Mouse (Mus musculus) embryonic facial prominence, embryonic 13.5 days (tissue): ENCODE measurements around the gene Slc4a4. TPM values are rescaled to one million over a fixed set of nuclear protein-coding genes. Genes with fewer than 3 reads are reported as not detected.

Experiments used
- ATAC-seq: fragments of 200-750 bp; cut with Nextera tagmentation; 2 replicates; pipeline ENCODE4 v1.8.0; 2017; ENCODE audit warnings: low read depth; ENCODE audit not compliant: insufficient number of reproducible peaks, insufficient read depth, low FRiP score, low TSS enrichment
- H3K27ac ChIP-seq: fragments of 300-500 bp; sonication (generic); 2 replicates; pipeline ENCODE4 v1.5.1; 2015; ENCODE audit warnings: moderate library complexity, mild to moderate bottlenecking, inconsistent platforms
- H3K27me3 ChIP-seq: fragments of 300-500 bp; sonication (generic); 2 replicates; pipeline ENCODE4 v1.6.1; 2015; ENCODE audit warnings: mild to moderate bottlenecking, inconsistent platforms
- H3K36me3 ChIP-seq: fragments of 300-500 bp; sonication (generic); 2 replicates; pipeline ENCODE4 v1.6.1; 2015; ENCODE audit warnings: mild to moderate bottlenecking, inconsistent platforms
- H3K4me1 ChIP-seq: fragments of 300-500 bp; sonication (generic); 2 replicates; pipeline ENCODE4 v1.6.1; 2015; ENCODE audit warnings: inconsistent platforms
- H3K4me2 ChIP-seq: fragments of 300-500 bp; sonication (generic); 2 replicates; pipeline ENCODE4 v1.6.1; 2015; ENCODE audit warnings: moderate library complexity, mild to moderate bottlenecking, inconsistent platforms
- H3K4me3 ChIP-seq: fragments of 300-500 bp; sonication (generic); 2 replicates; pipeline ENCODE4 v1.5.1; 2015; ENCODE audit warnings: mild to moderate bottlenecking, inconsistent platforms
- H3K9ac ChIP-seq: fragments of 300-500 bp; sonication (generic); 2 replicates; pipeline ENCODE4 v1.6.1; 2015; ENCODE audit warnings: mild to moderate bottlenecking, inconsistent platforms
- H3K9me3 ChIP-seq: fragments of 300-500 bp; sonication (generic); 2 replicates; pipeline ENCODE4 v1.6.1; 2016; ENCODE audit warnings: inconsistent platforms
- WGBS: fragments of 180-500 bp; shearing (Covaris S2); methylation state at CpG from one replicate; pipeline ENCODE4 v1.1.7; 2015; ENCODE audit warnings: mixed read lengths; 5-methylcytosine and 5-hydroxymethylcytosine counted together
- polyA plus RNA-seq: library from polyadenylated mRNA; unstranded; fragments of >200 nt; fragmentation: Nextera tagmentation; extraction: Ambion mirVana; gene quantifications from 2 replicates; pipeline ENCODE4 v1.2.1, GENCODE M21; 2015

Gene Slc4a4
- polyA plus RNA-seq, 1 experiment from 2014 or later = 1.8 TPM

DNA sequence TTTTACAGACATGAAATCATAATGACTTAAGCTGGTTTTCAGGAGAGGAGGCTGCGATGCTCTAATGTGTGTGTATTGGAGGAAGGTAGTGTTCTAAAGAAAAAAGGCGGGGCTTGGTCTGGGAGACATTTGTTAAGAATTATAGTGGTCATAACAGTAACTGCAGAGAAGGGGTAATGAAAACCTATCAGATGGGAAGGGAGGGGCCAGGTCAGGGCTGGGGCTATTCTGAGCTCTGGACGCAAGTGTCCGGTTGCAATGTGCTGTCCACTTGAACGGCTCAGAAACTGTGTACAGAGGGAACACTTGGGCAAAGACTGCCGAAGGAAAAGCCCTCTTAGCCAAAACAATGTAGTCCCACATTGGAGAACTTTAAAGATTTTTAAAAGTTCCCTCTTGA lies 52.5 kb downstream of the Slc4a4 start:
- WGBS = 30% methylated on average over 6 of the region's 6 CpGs
- Histone ChIP-seq H3K27me3 (no peaks in the 10 kb centered on the region), H3K4me1 (peaks cover 4% of the 10 kb centered on the region), H3K4me2 (no peak overlapping the region), H3K27ac (no peak overlapping the region), H3K4me3 (no peak overlapping the region), H3K9me3 (no peaks in the 10 kb centered on the region), H3K9ac (no peak overlapping the region), H3K36me3 (no peaks in the 10 kb centered on the region)
- ATAC-seq = no peak

DNA sequence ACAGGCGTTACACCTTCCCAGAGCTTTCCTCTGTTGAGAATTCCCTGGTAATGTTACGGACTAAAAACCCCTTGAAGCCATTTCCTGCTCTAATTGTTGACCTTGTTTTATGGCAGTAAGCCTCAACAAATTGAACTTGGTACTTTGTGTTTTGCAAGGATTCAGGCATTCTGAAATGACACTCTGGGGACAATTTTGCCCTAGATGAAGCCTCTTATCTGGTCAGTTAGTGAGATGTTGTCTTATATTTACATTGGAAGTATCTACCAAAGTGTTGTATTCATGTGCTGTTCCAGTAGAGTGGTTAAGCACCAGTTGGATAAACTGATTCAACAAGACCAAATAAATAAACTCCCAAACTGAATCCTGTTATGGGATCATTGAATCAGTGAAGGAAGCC lies 53.2 kb downstream of the Slc4a4 start:
- no peaks in the 10 kb centered on the region for H3K27me3 ChIP-seq
- H3K4me1 ChIP-seq = no peaks in the 10 kb centered on the region
- no peak overlapping the region for H3K9ac ChIP-seq
- H3K9me3 ChIP-seq = no peaks in the 10 kb centered on the region
- 61% methylated on average over 2 of the region's 2 CpGs for WGBS
- no peak overlapping the region for H3K4me2 ChIP-seq
- no peaks in the 10 kb centered on the region for H3K36me3 ChIP-seq
- no peak overlapping the region for H3K27ac ChIP-seq
- H3K4me3 ChIP-seq = no peak overlapping the region
- ATAC-seq = no peak

DNA sequence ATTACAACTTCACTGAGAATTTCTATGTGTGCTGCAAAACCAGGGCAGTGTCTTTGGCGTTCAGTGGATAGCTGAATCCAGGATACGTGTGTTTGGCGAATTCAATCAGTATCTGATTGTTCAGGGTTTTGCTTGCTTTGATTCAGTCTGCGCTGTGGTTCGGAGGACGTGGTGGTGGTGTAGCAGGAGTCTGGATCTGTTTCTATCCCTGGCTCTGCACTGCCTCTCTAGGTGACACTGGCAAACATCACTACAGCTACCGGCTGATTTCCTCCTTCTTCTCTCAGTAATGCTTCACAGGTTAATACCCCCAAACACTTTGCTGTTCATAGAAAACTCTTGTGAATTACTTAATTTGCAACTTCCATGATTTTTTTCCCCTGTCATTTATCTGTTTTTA lies 55.3 kb downstream of the Slc4a4 start:
- no peak for ATAC-seq
- Histone ChIP-seq H3K4me3 (no peak overlapping the region), H3K9me3 (no peaks in the 10 kb centered on the region), H3K36me3 (no peaks in the 10 kb centered on the region), H3K9ac (no peak overlapping the region), H3K4me2 (no peak overlapping the region), H3K4me1 (no peaks in the 10 kb centered on the region), H3K27me3 (no peaks in the 10 kb centered on the region), H3K27ac (no peak overlapping the region)
- 74% methylated on average over 7 of the region's 7 CpGs for WGBS

- H3K4me2 ChIP-seq = no peak overlapping the region
- ATAC-seq = no peak
- H3K4me3 ChIP-seq = no peak overlapping the region
- no peaks in the 10 kb centered on the region for H3K36me3 ChIP-seq
- 79% methylated on average over 10 of the region's 10 CpGs for WGBS
- no peaks in the 10 kb centered on the region for H3K27me3 ChIP-seq
- no peak overlapping the region for H3K27ac ChIP-seq
- no peak overlapping the region for H3K9ac ChIP-seq
- H3K9me3 ChIP-seq = no peaks in the 10 kb centered on the region
- no peaks in the 10 kb centered on the region for H3K4me1 ChIP-seq
Measured at GRCm38 (mm10) chr5:88945661-88946339, 59.2 kb downstream of the Slc4a4 start.

DNA sequence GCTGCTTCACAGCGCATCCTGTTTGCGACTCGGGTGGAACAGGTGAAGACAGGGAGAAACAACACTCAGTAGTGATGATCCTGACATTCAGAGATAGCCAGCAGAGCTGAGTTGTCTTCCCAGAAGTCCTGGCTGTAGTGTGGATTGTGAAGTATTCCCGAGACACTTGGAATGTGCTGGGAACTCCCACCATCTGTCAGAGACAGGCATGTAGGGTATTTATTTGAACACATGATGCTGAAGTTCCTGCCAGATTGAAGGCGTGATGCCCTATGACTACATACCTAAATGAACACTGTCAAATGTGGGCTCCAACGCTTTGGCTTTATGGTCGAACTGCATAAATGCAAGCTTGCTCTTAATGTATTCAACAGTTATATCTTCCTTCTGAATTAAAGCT lies 63.7 kb downstream of the Slc4a4 start:
- Histone ChIP-seq H3K36me3 (no peaks in the 10 kb centered on the region), H3K9ac (no peak overlapping the region), H3K27me3 (no peaks in the 10 kb centered on the region), H3K4me2 (no peak overlapping the region), H3K9me3 (no peaks in the 10 kb centered on the region), H3K4me1 (no peaks in the 10 kb centered on the region), H3K4me3 (no peak overlapping the region), H3K27ac (no peak overlapping the region)
- no peak for ATAC-seq
- WGBS = 91% methylated on average over 7 of the region's 7 CpGs

DNA sequence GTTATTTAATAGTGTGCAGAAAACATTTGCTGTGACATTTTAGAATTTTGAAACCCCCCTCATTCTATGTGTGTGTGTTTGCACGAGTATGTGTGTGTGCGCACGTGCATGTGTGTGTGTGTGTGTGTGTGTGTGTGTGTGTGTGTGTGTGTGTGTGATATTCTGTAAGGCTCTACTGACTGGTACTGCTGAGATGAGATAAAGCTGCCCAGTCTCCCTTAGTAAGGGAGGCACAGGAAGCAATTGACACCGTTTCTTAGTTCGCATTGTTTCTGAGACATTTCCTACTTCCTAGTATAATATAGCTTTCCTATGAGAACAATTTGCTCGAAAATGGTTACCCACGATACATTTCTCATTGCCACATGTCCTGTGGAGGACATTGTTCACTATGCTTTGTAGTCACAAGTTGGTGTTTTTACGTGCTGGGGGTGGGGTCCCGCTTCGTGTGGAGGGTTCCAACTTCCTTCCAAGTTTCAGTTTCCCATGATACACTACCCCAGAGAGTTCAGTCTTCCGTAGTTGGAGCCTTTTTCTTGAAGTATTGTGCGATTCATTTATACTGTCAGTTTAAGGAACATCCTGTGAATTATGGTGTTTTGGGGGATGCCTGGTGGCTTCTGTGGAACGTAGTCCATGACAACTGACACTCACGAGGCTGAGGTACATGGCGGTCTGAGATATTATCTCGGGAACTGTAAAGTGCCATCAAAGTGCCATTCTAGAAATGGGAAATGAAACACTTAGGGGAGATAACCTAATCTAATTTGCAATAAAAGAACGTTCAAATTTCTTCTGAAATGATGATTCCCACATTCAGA lies 66.3 kb downstream of the Slc4a4 start:
- H3K9ac ChIP-seq = no peak overlapping the region
- H3K4me2 ChIP-seq = no peak overlapping the region; the same call in 1 of the 2 replicates
- H3K4me1 ChIP-seq = no peaks in the 10 kb centered on the region
- H3K27me3 ChIP-seq = no peaks in the 10 kb centered on the region
- ATAC-seq = no peak
- H3K9me3 ChIP-seq = no peaks in the 10 kb centered on the region
- H3K36me3 ChIP-seq = no peaks in the 10 kb centered on the region
- no peak overlapping the region for H3K4me3 ChIP-seq
- WGBS = 71% methylated on average over 17 of the region's 17 CpGs
- no peak overlapping the region for H3K27ac ChIP-seq

- Histone ChIP-seq H3K27ac (no peak overlapping the region), H3K27me3 (no peaks in the 10 kb centered on the region), H3K36me3 (no peaks in the 10 kb centered on the region), H3K9me3 (no peaks in the 10 kb centered on the region), H3K4me1 (no peaks in the 10 kb centered on the region), H3K9ac (no peak overlapping the region), H3K4me2 (no peak overlapping the region), H3K4me3 (no peak overlapping the region)
- WGBS = 84% methylated on average over 5 of the region's 5 CpGs
- no peak for ATAC-seq
Measured at GRCm38 (mm10) chr5:88957735-88958134, 71.1 kb downstream of the Slc4a4 start.

DNA sequence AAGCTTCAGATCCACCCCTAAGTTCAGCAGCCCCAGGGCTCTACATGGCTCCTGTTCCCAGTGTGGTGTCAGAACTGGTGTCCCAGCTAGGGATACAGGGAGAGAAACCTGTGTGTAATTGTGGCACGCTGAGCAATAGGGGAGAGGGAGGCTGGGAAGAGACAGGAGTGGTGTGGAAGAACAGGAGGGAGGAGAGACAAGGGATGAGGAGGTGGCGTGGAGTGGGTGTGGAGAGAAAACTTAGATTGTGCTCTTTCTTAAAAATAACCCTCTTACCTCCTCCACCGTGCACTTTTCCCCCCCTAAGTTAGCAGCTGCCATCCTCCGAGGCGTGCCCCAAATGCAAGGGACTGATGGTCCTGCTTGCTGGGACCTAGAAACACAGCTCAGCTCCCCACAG lies 72.3 kb downstream of the Slc4a4 start:
- H3K4me1 ChIP-seq = no peaks in the 10 kb centered on the region
- no peak overlapping the region for H3K9ac ChIP-seq
- H3K27ac ChIP-seq = no peak overlapping the region
- H3K4me2 ChIP-seq = no peak overlapping the region
- WGBS = 79% methylated on average over 5 of the region's 5 CpGs
- H3K27me3 ChIP-seq = no peaks in the 10 kb centered on the region
- no peak overlapping the region for H3K4me3 ChIP-seq
- ATAC-seq = no peak
- H3K36me3 ChIP-seq = no peaks in the 10 kb centered on the region
- H3K9me3 ChIP-seq = no peaks in the 10 kb centered on the region

DNA sequence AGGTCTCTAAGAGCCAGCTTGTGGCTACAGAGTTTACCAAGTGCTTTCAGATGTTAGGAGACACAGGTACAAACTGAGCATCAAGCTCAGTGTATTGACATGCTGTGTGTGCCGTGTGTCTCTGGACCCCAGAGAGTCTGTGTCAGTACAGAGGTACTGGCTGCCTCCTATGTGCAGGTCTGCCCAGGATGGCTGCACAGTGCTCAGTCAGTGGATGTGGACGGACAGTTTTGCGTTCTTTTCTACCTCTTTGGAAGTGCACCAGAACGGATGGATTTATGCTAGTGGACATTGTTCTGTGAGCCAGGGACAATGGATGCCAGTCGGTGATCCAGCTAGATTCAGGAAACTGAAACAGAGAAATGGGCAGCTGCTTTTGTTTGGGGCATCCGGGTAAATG lies 72.8 kb downstream of the Slc4a4 start:
- Histone ChIP-seq H3K9me3 (no peaks in the 10 kb centered on the region), H3K4me1 (no peaks in the 10 kb centered on the region), H3K4me3 (no peak overlapping the region), H3K27me3 (no peaks in the 10 kb centered on the region), H3K27ac (no peak overlapping the region), H3K9ac (no peak overlapping the region), H3K4me2 (no peak overlapping the region), H3K36me3 (no peaks in the 10 kb centered on the region)
- no peak for ATAC-seq
- 91% methylated on average over 6 of the region's 6 CpGs for WGBS

GRCm38 (mm10) chr5:88960342-88961105 lies 73.9 kb downstream of the Slc4a4 start:
- 82% methylated on average over 5 of the region's 5 CpGs for WGBS
- ATAC-seq = no peak

DNA sequence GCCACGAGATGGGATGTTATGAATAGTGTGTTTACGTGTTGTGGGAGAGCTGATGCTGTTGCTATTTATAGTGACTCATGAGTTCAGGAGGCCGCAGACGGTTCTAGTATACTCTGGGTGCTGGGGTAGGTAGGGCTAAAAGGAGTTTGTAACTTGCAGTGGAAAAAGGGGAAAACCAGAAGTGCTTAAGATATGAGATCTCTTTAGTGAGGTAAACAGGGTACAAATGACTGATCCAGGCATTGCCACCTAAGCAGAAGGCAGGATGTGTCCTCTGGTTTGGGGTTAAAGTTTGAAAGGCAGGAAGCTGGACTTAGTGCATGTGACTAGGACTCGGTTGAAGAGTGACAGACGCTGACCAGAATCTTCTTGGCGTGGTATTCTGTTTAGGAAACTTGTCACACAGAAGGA lies 74.7 kb downstream of the Slc4a4 start:
- Histone ChIP-seq H3K9ac (no peak overlapping the region), H3K27ac (no peak overlapping the region), H3K27me3 (no peaks in the 10 kb centered on the region), H3K4me1 (peaks cover 5% of the 10 kb centered on the region), H3K9me3 (no peaks in the 10 kb centered on the region), H3K4me2 (no peak overlapping the region), H3K4me3 (no peak overlapping the region), H3K36me3 (no peaks in the 10 kb centered on the region)
- WGBS = 79% methylated on average over 7 of the region's 7 CpGs
- no peak for ATAC-seq

More at GRCm38 (mm10) chr5:88960342-88961105, 73.9 kb downstream of the Slc4a4 start:
- no peak overlapping the region for H3K27ac ChIP-seq
- no peak overlapping the region for H3K4me2 ChIP-seq
- peaks cover 4% of the 10 kb centered on the region for H3K4me1 ChIP-seq
- H3K27me3 ChIP-seq = no peaks in the 10 kb centered on the region
- no peaks in the 10 kb centered on the region for H3K36me3 ChIP-seq
- no peaks in the 10 kb centered on the region for H3K9me3 ChIP-seq
- H3K9ac ChIP-seq = no peak overlapping the region
- no peak overlapping the region for H3K4me3 ChIP-seq
